ENCODE assay signal across 7 mouse cellular contexts in the genomic region with DNA sequence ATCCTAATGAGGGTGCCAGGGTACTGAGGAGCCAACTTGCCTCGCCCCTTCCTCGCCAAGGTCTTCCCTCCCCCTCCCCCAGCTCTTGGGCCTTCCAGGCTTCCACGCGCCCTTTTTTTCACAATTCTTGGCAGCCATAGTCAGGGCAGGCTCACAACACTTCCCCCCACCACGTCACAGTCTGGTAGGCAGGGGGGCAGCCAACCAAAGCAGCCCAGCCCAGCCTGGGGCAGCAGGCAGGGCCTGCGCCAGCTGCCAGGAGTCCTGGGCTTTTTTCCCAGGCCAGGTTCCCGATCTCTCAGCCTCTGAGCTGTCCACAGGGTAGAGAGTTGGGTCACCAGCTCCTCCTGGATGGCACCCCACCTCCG. TPM values are rescaled to one million over a fixed set of nuclear protein-coding genes. Genes with fewer than 3 reads are reported as not detected.
DNase-seq lines count a peak whose midpoint lies in the region; ATAC-seq lines count a peak whose summit lies in the region.

No protein-coding gene starts in this region.

- H3K4me2 ChIP-seq in embryonic facial prominence, embryonic 13.5 days, result peak overlapping the region; percentile 44
- peak overlapping the region; percentile 85 for H3K4me2 ChIP-seq in hindbrain, embryonic 13.5 days
- peak overlapping the region; percentile 80 for H3K4me2 ChIP-seq in neural tube, embryonic 14.5 days (ENCODE audit: low read depth, low read length)

- peak overlapping the region; percentile 61 for H3K9ac ChIP-seq in embryonic facial prominence, embryonic 13.5 days
- H3K9ac ChIP-seq in hindbrain, embryonic 13.5 days, result peak overlapping the region; percentile 87
- peak overlapping the region; percentile 68 for H3K9ac ChIP-seq in neural tube, embryonic 14.5 days (replicated peaks; ENCODE audit: low read depth, low read length)

- WGBS in embryonic facial prominence, embryonic 13.5 days, result 41% methylated on average over 8 of the region's 8 CpGs
- WGBS in hindbrain, embryonic 13.5 days, result 23% methylated on average over 8 of the region's 8 CpGs
- 17% methylated on average over 6 of the region's 8 CpGs for WGBS in neural tube, embryonic 14.5 days

- peak overlapping the region; percentile 48; the same call in 1 of the 2 replicates for H3K27ac ChIP-seq in embryonic facial prominence, embryonic 13.5 days
- peak overlapping the region; percentile 99 for H3K27ac ChIP-seq in hindbrain, embryonic 13.5 days
- H3K27ac ChIP-seq in neural tube, embryonic 14.5 days (ENCODE audit: low read depth, low read length), result peak overlapping the region; percentile 82

- H3K4me3 ChIP-seq in embryonic facial prominence, embryonic 13.5 days, result peak overlapping the region; percentile 17; the same call in 1 of the 2 replicates
- H3K4me3 ChIP-seq in hindbrain, embryonic 13.5 days, result peak overlapping the region; percentile 90
- H3K4me3 ChIP-seq in neural tube, embryonic 14.5 days (ENCODE audit: low read depth, low read length), result peak overlapping the region; percentile 35

- intact Hi-C loops in left cerebral cortex, postnatal 4 days (cut with DNase I), result no loop called here
- intact Hi-C loops in gastrocnemius, postnatal 14 days (cut with DNase I; ENCODE audit: low total_unique reads), result no loop called here

- H3K36me3 ChIP-seq in embryonic facial prominence, embryonic 13.5 days, result peaks cover 35% of the 10 kb centered on the region
- peaks cover 53% of the 10 kb centered on the region for H3K36me3 ChIP-seq in hindbrain, embryonic 13.5 days
- H3K36me3 ChIP-seq in neural tube, embryonic 14.5 days (ENCODE audit: control insufficient read depth, insufficient read depth, low read length), result peaks cover 21% of the 10 kb centered on the region

- DNase-seq in testis, postnatal 14 days (ENCODE audit: low spot score), result peak; percentile 44
- DNase-seq in testis, postnatal 10 days (ENCODE audit: low spot score), result no peak
- DNase-seq in left cerebral cortex, postnatal 4 days, result peak; percentile 94
- no peak for DNase-seq in gastrocnemius, postnatal 14 days

- peaks cover 20% of the 10 kb centered on the region for H3K27me3 ChIP-seq in embryonic facial prominence, embryonic 13.5 days
- no peaks in the 10 kb centered on the region for H3K27me3 ChIP-seq in hindbrain, embryonic 13.5 days
- no peaks in the 10 kb centered on the region for H3K27me3 ChIP-seq in neural tube, embryonic 14.5 days (ENCODE audit: control insufficient read depth, insufficient read depth, low read length)

- peaks cover 31% of the 10 kb centered on the region for H3K4me1 ChIP-seq in embryonic facial prominence, embryonic 13.5 days
- H3K4me1 ChIP-seq in hindbrain, embryonic 13.5 days (replicated peaks), result peaks cover 88% of the 10 kb centered on the region
- H3K4me1 ChIP-seq in neural tube, embryonic 14.5 days (ENCODE audit: control insufficient read depth, insufficient read depth, low read length), result peaks cover 47% of the 10 kb centered on the region

- ATAC-seq in embryonic facial prominence, embryonic 13.5 days (ENCODE audit: insufficient number of reproducible peaks, insufficient read depth, low FRiP score, low TSS enrichment, low read depth), result 0 out of 2 replicates have a peak, but pooled peaks have one; percentile 45
- peak; percentile 52 for ATAC-seq in hindbrain, embryonic 13.5 days (ENCODE audit: low FRiP score)
- ATAC-seq in neural tube, embryonic 14.5 days (ENCODE audit: low read depth), result peak; percentile 61

- peaks cover 18% of the 10 kb centered on the region for H3K9me3 ChIP-seq in embryonic facial prominence, embryonic 13.5 days
- H3K9me3 ChIP-seq in hindbrain, embryonic 13.5 days, result peaks cover 6% of the 10 kb centered on the region
- no peaks in the 10 kb centered on the region for H3K9me3 ChIP-seq in neural tube, embryonic 14.5 days (ENCODE audit: control insufficient read depth, low read length)

RNA-seq across cellular contexts. Expression of a gene that starts 3.6 kb away (rescaled TPM):
- polyA plus RNA-seq in embryonic facial prominence, embryonic 13.5 days (2015; fragmentation: Nextera tagmentation; extraction: Ambion mirVana), result 9.8 and 11.5 TPM in 2 replicates
- polyA plus RNA-seq in hindbrain, embryonic 13.5 days (2015; fragmentation: Nextera tagmentation; extraction: Ambion mirVana), result 50.5 and 58.0 TPM in 2 replicates
- total RNA-seq in left cerebral cortex, postnatal 4 days (2021), result 100 to 1,000 TPM; 136 to 149 TPM
- 50.4 and 56.7 TPM in 2 replicates for polyA plus RNA-seq in neural tube, embryonic 14.5 days (2014; fragmentation: Nextera tagmentation; extraction: Ambion mirVana)
- 1 to 10 TPM; 3.1 TPM for total RNA-seq in gastrocnemius, postnatal 14 days (2021)

RNA-seq across cellular contexts. Expression of a gene that starts 28.1 kb away (rescaled TPM):
- 61.4 and 73.1 TPM in 2 replicates for polyA plus RNA-seq in embryonic facial prominence, embryonic 13.5 days (2015; fragmentation: Nextera tagmentation; extraction: Ambion mirVana)
- polyA plus RNA-seq in hindbrain, embryonic 13.5 days (2015; fragmentation: Nextera tagmentation; extraction: Ambion mirVana), result 13.8 and 13.9 TPM in 2 replicates
- total RNA-seq in left cerebral cortex, postnatal 4 days (2021), result 1 to 10 TPM; 4.3 to 6.9 TPM
- 3.2 and 3.5 TPM in 2 replicates for polyA plus RNA-seq in neural tube, embryonic 14.5 days (2014; fragmentation: Nextera tagmentation; extraction: Ambion mirVana)
- 1 to 10 TPM in 1 of 2 experiments, under 1 TPM in 1; 0.53 to 1.1 TPM for total RNA-seq in gastrocnemius, postnatal 14 days (2021)

RNA-seq across cellular contexts. Expression of a gene that starts 33.3 kb away (rescaled TPM):
- 116 and 128 TPM in 2 replicates for polyA plus RNA-seq in embryonic facial prominence, embryonic 13.5 days (2015; fragmentation: Nextera tagmentation; extraction: Ambion mirVana)
- polyA plus RNA-seq in hindbrain, embryonic 13.5 days (2015; fragmentation: Nextera tagmentation; extraction: Ambion mirVana), result 220 and 230 TPM in 2 replicates
- 100 to 1,000 TPM; 194 to 199 TPM for total RNA-seq in left cerebral cortex, postnatal 4 days (2021)
- polyA plus RNA-seq in neural tube, embryonic 14.5 days (2014; fragmentation: Nextera tagmentation; extraction: Ambion mirVana), result 223 and 244 TPM in 2 replicates
- total RNA-seq in gastrocnemius, postnatal 14 days (2021), result 100 to 1,000 TPM; 115 to 120 TPM

RNA-seq across cellular contexts. Expression of a gene that starts 47.0 kb away (rescaled TPM):
- not detected in 2 replicates for polyA plus RNA-seq in embryonic facial prominence, embryonic 13.5 days (2015; fragmentation: Nextera tagmentation; extraction: Ambion mirVana)
- polyA plus RNA-seq in hindbrain, embryonic 13.5 days (2015; fragmentation: Nextera tagmentation; extraction: Ambion mirVana), result 0.13 and 0.21 TPM in 2 replicates
- total RNA-seq in left cerebral cortex, postnatal 4 days (2021), result under 1 TPM in 1 of 2 experiments, not detected in 1; 0.30 TPM
- 0.48 TPM in 1 of 2 replicates, not detected in the other for polyA plus RNA-seq in neural tube, embryonic 14.5 days (2014; fragmentation: Nextera tagmentation; extraction: Ambion mirVana)
- total RNA-seq in gastrocnemius, postnatal 14 days (2021), result under 1 TPM; 0.27 to 0.35 TPM

Comparison
In these comparisons a context has a peak if more than half of its experiments do, and no peak if none do; other contexts are left out.
1. DNase-seq: peak in testis, postnatal 14 days (single experiment) and left cerebral cortex, postnatal 4 days (single experiment); none in testis, postnatal 10 days (single experiment) and gastrocnemius, postnatal 14 days (single experiment).
2. H3K27ac ChIP-seq: peak in every context shown above with its lines; median percentile 99 in hindbrain, embryonic 13.5 days; 82 in neural tube, embryonic 14.5 days; 48 in embryonic facial prominence, embryonic 13.5 days.
3. H3K4me3 ChIP-seq: peak in every context shown above with its lines; median percentile 90 in hindbrain, embryonic 13.5 days; 35 in neural tube, embryonic 14.5 days; 17 in embryonic facial prominence, embryonic 13.5 days.
4. Peak in every context shown above with its lines, with median percentiles within 50 percentile points of each other: ATAC-seq, H3K4me2 ChIP-seq and H3K9ac ChIP-seq.